Mouse (Mus musculus): ENCODE measurements around the gene Ppid. TPM values are rescaled to one million over a fixed set of nuclear protein-coding genes. Genes with fewer than 3 reads are reported as not detected.

Gene Ppid
- polyA plus RNA-seq, 1 experiment: 48.1 TPM

DNA sequence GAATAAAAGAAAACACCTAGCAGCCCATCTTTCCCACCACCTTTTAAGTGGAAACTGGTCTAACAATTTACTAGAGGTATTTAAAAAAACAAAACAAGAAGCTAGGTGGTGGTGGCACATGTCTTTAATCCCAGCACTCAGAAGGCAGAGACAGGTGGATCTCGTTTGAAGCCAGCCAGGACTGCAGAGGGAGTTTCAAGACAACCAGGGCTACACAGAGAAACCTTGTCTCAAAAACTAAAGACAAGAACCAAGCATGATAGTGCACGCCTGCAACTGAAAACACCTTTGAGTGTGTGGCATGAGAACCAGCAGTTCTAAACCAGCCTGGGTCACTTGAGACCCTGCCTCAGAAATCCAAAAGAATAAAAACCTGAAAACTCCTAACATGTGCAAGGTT lies 27.6 kb upstream of the Ppid start:
- Histone ChIP-seq H3K79me3 (ENCODE audit: low read depth) (peaks cover 48% of the 10 kb centered on the region), H3K36me3 (ENCODE audit: control insufficient read depth, insufficient read depth) (no peaks in the 10 kb centered on the region), H3ac (ENCODE audit: control insufficient read depth, insufficient read length, low read depth) (no peak overlapping the region), H3K79me2 (ENCODE audit: control insufficient read depth, insufficient read depth) (peaks cover 85% of the 10 kb centered on the region), H3K27me3 (ENCODE audit: control insufficient read depth, insufficient read depth, insufficient read length) (no peaks in the 10 kb centered on the region), H3K4me3 (ENCODE audit: insufficient read depth, poor library complexity, severe bottlenecking) (no peak overlapping the region)
- TF ChIP-seq CTCF (IDR thresholded peaks at IDR 0.05; ENCODE audit: control insufficient read depth, insufficient read depth, insufficient read length) (no peak), MYOD1 (IDR thresholded peaks at IDR 0.05; ENCODE audit: control insufficient read depth, insufficient read length, low read depth) (no peak), MYOG (IDR thresholded peaks at IDR 0.05; ENCODE audit: control insufficient read depth, extremely low read depth, insufficient read length) (no peak), USF1 (IDR thresholded peaks at IDR 0.05; ENCODE audit: low read depth) (no peak), CEBPB (IDR thresholded peaks at IDR 0.05; ENCODE audit: low read depth) (no peak), FOSL1 (IDR thresholded peaks at IDR 0.05; ENCODE audit: insufficient read depth, low read length, poor library complexity, severe bottlenecking) (no peak), MAX (IDR thresholded peaks at IDR 0.05) (no peak)

DNA sequence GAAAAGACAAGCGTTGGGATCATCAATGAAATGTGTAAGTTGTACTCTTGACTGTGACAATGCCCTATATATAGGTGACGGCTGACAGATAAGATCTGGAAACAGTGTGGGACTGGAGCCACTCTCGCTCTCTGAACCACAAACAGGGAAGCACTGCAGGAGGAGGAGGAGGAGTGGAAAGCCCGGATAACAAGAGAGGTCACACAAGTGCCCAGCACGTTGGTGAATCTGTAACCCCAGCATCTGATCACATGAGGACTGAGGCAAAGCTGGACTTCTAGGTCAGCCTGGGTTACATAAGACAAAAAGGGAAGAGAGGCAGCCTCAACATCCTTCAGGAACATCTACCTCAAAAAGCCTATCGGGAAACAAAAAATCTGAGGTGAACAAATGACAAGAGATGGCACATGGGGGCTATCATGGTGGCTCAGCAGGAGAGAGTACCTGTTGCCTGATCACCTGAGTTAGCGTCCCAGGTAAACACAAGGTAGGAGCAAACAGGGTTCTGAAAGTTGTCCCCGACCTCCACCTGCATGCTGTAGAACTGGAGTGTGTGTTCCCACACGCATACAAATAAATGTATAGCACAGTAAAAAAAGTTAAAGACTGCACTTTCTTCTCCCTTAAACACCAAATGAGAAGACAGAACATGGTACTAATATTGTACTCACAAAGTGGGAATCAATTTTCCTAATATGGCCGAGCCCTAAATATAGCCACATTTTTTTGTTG lies 26.1 kb upstream of the Ppid start:
- no peaks in the 10 kb centered on the region for H3K27me3 ChIP-seq (ENCODE audit: control insufficient read depth, insufficient read depth, insufficient read length)
- peaks cover 45% of the 10 kb centered on the region for H3K79me3 ChIP-seq (ENCODE audit: low read depth)
- no peak overlapping the region for H3K4me3 ChIP-seq (ENCODE audit: insufficient read depth, poor library complexity, severe bottlenecking)
- no peak overlapping the region for H3ac ChIP-seq (ENCODE audit: control insufficient read depth, insufficient read length, low read depth)
- TF ChIP-seq FOSL1 (IDR thresholded peaks at IDR 0.05; ENCODE audit: insufficient read depth, low read length, poor library complexity, severe bottlenecking) (no peak), MAX (IDR thresholded peaks at IDR 0.05) (no peak), CEBPB (IDR thresholded peaks at IDR 0.05; ENCODE audit: low read depth) (no peak), MYOG (IDR thresholded peaks at IDR 0.05; ENCODE audit: control insufficient read depth, extremely low read depth, insufficient read length) (no peak), CTCF (IDR thresholded peaks at IDR 0.05; ENCODE audit: control insufficient read depth, insufficient read depth, insufficient read length) (no peak), MYOD1 (IDR thresholded peaks at IDR 0.05; ENCODE audit: control insufficient read depth, insufficient read length, low read depth) (no peak), USF1 (IDR thresholded peaks at IDR 0.05; ENCODE audit: low read depth) (no peak)
- H3K36me3 ChIP-seq (ENCODE audit: control insufficient read depth, insufficient read depth): no peaks in the 10 kb centered on the region
- H3K79me2 ChIP-seq (ENCODE audit: control insufficient read depth, insufficient read depth): peaks cover 73% of the 10 kb centered on the region

DNA sequence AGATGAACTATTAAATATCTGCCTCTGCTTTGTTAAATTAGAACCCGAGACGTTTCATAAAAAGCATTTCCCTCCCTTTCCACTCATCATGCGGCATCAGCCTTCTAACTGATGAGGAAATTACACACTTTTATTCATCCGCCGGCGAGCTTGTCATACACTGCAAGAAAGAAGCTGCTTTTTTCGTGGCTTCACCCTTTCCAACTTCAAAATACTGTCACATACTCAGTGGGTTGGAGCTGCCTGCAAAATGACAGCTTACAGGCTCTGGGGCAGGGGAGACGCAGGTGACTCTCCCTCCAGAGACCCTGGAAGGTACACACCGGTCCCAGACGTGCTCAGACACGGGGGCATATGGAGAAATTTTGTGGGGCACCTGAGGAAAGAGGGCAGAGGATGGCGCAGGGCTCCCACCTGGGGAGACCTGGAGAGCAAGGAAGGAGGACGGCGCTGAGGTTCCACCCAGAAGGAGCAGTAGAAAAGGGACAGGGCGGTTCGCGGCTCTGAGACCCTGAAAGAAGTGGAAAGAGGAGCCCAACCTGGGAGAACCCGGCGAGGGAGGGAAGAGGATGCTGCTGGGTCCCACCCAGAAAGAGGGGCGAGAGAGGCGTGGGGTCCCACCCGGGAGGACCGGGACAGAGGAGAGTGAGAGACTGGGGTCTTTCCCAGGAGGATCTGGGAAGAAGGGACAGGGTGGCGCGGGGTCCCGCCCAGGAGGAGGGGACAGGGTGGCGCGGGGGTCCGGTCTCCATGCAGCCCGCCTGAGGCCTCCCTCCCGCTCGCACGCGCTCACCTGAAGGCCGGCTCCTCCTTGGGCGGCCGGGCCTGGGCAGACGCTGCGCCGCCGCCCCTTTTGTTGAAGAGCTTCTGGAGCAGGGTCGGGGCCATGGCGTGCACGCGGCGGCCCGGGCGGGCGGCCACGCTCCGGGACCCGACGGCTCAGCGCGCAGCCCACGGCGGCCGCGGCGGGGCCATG lies 24.1 kb upstream of the Ppid start:
- peak overlapping the region; percentile 59 for H3K4me3 ChIP-seq (ENCODE audit: insufficient read depth, poor library complexity, severe bottlenecking)
- no peaks in the 10 kb centered on the region for H3K36me3 ChIP-seq (ENCODE audit: control insufficient read depth, insufficient read depth)
- H3ac ChIP-seq (ENCODE audit: control insufficient read depth, insufficient read length, low read depth): peak overlapping the region; percentile 85
- peaks cover 35% of the 10 kb centered on the region for H3K79me3 ChIP-seq (ENCODE audit: low read depth)
- H3K27me3 ChIP-seq (ENCODE audit: control insufficient read depth, insufficient read depth, insufficient read length): no peaks in the 10 kb centered on the region
- H3K79me2 ChIP-seq (ENCODE audit: control insufficient read depth, insufficient read depth): peaks cover 53% of the 10 kb centered on the region
- TF ChIP-seq MYOD1 (IDR thresholded peaks at IDR 0.05; ENCODE audit: control insufficient read depth, insufficient read length, low read depth): no peak
- no peak for TF ChIP-seq CEBPB (IDR thresholded peaks at IDR 0.05; ENCODE audit: low read depth)
- no peak for TF ChIP-seq USF1 (IDR thresholded peaks at IDR 0.05; ENCODE audit: low read depth)
- no peak for TF ChIP-seq FOSL1 (IDR thresholded peaks at IDR 0.05; ENCODE audit: insufficient read depth, low read length, poor library complexity, severe bottlenecking)
- no peak for TF ChIP-seq CTCF (IDR thresholded peaks at IDR 0.05; ENCODE audit: control insufficient read depth, insufficient read depth, insufficient read length)
- no peak for TF ChIP-seq MAX (IDR thresholded peaks at IDR 0.05)
- no peak for TF ChIP-seq MYOG (IDR thresholded peaks at IDR 0.05; ENCODE audit: control insufficient read depth, extremely low read depth, insufficient read length)

DNA sequence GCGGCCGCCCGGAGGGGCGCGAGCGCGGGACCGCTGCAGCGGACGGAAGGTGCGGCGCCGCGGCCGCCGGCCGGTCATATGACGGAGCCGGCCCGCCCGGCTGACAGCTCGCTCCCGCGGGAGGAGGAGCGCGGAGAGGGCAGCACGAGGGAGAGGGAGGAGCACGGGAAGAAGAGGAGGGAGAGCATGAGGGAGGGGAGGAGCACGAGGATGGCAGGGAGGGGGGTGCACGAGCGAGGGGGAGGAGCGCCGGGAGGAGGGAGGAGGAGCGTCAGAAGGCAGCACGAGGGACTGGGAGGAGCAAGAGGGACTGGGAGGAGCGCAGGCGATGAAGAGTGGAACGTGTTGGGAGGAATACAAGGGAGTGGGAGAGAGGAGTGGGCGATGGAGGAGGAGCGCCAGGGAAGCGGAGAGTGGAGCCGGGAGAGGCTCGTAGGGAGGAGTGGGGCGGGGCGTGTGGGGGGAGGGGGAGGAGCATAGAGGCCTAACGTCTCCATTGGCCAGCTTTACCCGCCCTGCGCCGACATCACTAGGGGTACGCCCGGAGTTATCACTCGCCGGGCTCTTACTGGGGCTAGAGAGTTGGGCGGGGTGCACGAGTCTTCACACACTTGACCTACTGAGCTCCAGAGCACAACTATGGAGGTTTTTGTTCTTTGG lies 23.3 kb upstream of the Ppid start, which contains the start of gene Fnip2:
TSS of gene Fnip2 (minus strand) at position 94 of the 660 bp plus-strand sequence.
- H3ac ChIP-seq (ENCODE audit: control insufficient read depth, insufficient read length, low read depth): peak within 1 kb of the TSS; percentile 85
- TF ChIP-seq MAX (IDR thresholded peaks at IDR 0.05): peak; percentile 92
- TF ChIP-seq CTCF (IDR thresholded peaks at IDR 0.05; ENCODE audit: control insufficient read depth, insufficient read depth, insufficient read length): no peak
- TF ChIP-seq CEBPB (IDR thresholded peaks at IDR 0.05; ENCODE audit: low read depth): no peak
- TF ChIP-seq USF1 (IDR thresholded peaks at IDR 0.05; ENCODE audit: low read depth): peak; percentile 30

DNA sequence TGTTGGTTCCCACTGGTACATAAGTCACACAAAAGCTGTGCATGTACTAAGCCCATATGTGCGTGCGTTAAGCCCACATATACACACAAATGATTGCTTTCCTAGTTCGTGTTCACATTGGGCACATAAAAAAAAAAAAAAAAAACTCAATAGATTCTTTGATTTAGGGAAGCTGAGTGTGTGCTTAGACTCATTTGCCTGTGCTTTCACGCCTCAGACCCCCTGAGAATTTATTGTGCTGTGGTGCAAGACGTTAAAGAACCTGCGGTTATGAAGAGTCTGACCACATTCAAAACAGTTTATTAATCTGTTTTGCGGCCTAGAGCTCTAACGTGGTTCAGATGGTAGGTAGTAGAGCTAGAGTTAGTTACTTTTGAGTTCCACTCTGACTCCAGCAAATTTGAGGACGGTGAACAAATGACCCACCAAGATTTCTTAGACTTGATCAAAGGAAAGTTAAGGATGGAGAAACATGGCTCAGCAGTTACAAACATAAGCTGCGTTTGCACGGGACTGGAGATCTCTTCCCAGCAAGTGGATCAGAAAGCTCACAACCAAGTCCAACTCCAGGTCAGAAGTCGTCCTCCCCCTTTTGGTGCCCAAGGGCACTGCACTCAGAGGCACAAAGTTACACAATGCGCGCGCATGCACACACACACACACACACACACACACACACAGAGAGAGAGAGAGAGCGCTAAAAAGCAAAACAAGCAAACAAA lies 22.4 kb upstream of the Ppid start:
- Histone ChIP-seq H3K79me3 (ENCODE audit: low read depth) (peaks cover 20% of the 10 kb centered on the region), H3K4me3 (ENCODE audit: insufficient read depth, poor library complexity, severe bottlenecking) (no peak overlapping the region)
- no peak for TF ChIP-seq MYOD1 (IDR thresholded peaks at IDR 0.05; ENCODE audit: control insufficient read depth, insufficient read length, low read depth)
- TF ChIP-seq CEBPB (IDR thresholded peaks at IDR 0.05; ENCODE audit: low read depth): no peak
- TF ChIP-seq FOSL1 (IDR thresholded peaks at IDR 0.05; ENCODE audit: insufficient read depth, low read length, poor library complexity, severe bottlenecking): no peak
- TF ChIP-seq MYOG (IDR thresholded peaks at IDR 0.05; ENCODE audit: control insufficient read depth, extremely low read depth, insufficient read length): no peak
- TF ChIP-seq CTCF (IDR thresholded peaks at IDR 0.05; ENCODE audit: control insufficient read depth, insufficient read depth, insufficient read length): no peak
- TF ChIP-seq USF1 (IDR thresholded peaks at IDR 0.05; ENCODE audit: low read depth): no peak
- TF ChIP-seq MAX (IDR thresholded peaks at IDR 0.05): no peak

More for the DNA sequence above, 23.3 kb upstream of the Ppid start, which contains the start of gene Fnip2:
- Histone ChIP-seq H3K79me2 (ENCODE audit: control insufficient read depth, insufficient read depth) (peaks cover 45% of the 10 kb centered on the region), H3K79me3 (ENCODE audit: low read depth) (peaks cover 29% of the 10 kb centered on the region), H3K4me3 (ENCODE audit: insufficient read depth, poor library complexity, severe bottlenecking) (peak within 1 kb of the TSS; percentile 59), H3K27me3 (ENCODE audit: control insufficient read depth, insufficient read depth, insufficient read length) (no peaks in the 10 kb centered on the region), H3K36me3 (ENCODE audit: control insufficient read depth, insufficient read depth) (no peaks in the 10 kb centered on the region)

More for the DNA sequence above, 22.4 kb upstream of the Ppid start:
- Histone ChIP-seq H3K79me2 (ENCODE audit: control insufficient read depth, insufficient read depth) (peaks cover 35% of the 10 kb centered on the region), H3K27me3 (ENCODE audit: control insufficient read depth, insufficient read depth, insufficient read length) (no peaks in the 10 kb centered on the region), H3K36me3 (ENCODE audit: control insufficient read depth, insufficient read depth) (no peaks in the 10 kb centered on the region), H3ac (ENCODE audit: control insufficient read depth, insufficient read length, low read depth) (no peak overlapping the region)

Data from C2C12 (cell line).